Mouse (Mus musculus): ENCODE data around the gene Ror2.

DNA sequence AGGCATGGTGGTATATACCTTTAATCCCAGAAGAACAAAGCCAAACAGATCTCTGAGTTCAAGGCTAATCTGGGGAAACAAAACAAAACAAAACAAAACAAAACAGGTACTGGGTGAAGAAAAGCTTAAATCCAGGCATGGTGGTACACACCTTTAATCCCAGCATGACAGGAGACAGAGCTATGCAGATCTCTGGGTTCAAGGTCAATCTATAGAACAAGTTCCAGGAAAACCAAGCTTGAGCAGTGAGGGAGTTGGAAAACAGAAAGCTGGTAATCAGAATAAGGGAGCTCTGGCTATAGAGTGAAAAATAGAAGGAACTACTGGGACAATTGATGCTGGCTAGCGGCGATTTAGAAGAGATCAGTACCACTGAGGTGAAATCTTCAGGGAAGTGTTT is 145.6 kb downstream of the Ror2 start:
- TF ChIP-seq CTCF (IDR thresholded peaks at IDR 0.05; ENCODE audit: extremely low read depth, insufficient read length, insufficient replicate concordance, low read depth, low read length) = no peak
- no peak for TF ChIP-seq POLR2A (IDR thresholded peaks at IDR 0.05; ENCODE audit: low read depth, low read length)

Measured in small intestine, adult 2 months (tissue).